Mouse (Mus musculus) C2C12 (cell line): ENCODE measurements at regions not wholly inside any gene's neighbourhood (a gene's known extent, or its start where the extent isn't known, plus 50 kb on each side); places are given as distances from the start of the nearest gene placed in this dataset.

Experiments
- H3K27me3 ChIP-seq: one replicate; pipeline ENCODE4 v1.6.1; 2011; ENCODE audit not compliant: control insufficient read depth, insufficient read depth, insufficient read length
- H3K36me3 ChIP-seq: one replicate; pipeline ENCODE4 v1.6.1; 2011; ENCODE audit not compliant: control insufficient read depth, insufficient read depth
- H3K4me3 ChIP-seq: one replicate; pipeline ENCODE4 v1.5.1; 2011; ENCODE audit warnings: mild to moderate bottlenecking, control low read depth; ENCODE audit not compliant: poor library complexity, insufficient read depth, severe bottlenecking
- H3K79me2 ChIP-seq: one replicate; pipeline ENCODE4 v1.6.1; 2011; ENCODE audit not compliant: control insufficient read depth, insufficient read depth
- H3K79me3 ChIP-seq: one replicate; pipeline ENCODE4 v1.6.1; 2011; ENCODE audit warnings: low read depth, control low read depth
- H3ac ChIP-seq: one replicate; pipeline ENCODE3; 2011; ENCODE audit warnings: low read depth; ENCODE audit not compliant: control insufficient read depth, insufficient read length
- CEBPB ChIP-seq: IDR thresholded peaks from one replicate; pipeline ENCODE4 v1.6.1; 2011; ENCODE audit warnings: low read depth, mild to moderate bottlenecking, control low read depth, moderate library complexity
- CTCF ChIP-seq: IDR thresholded peaks from one replicate; pipeline ENCODE4 v1.5.1; 2011; ENCODE audit not compliant: control insufficient read depth, insufficient read depth, insufficient read length
- FOSL1 ChIP-seq: IDR thresholded peaks from one replicate; pipeline ENCODE4 v1.8.0; 2011; ENCODE audit warnings: mild to moderate bottlenecking, low read length; ENCODE audit not compliant: poor library complexity, insufficient read depth, severe bottlenecking
- MAX ChIP-seq: IDR thresholded peaks from one replicate; pipeline ENCODE4 v1.6.1; 2011; ENCODE audit warnings: mild to moderate bottlenecking, control low read depth
- MYOD1 ChIP-seq: IDR thresholded peaks from one replicate; pipeline ENCODE4 v1.6.1; 2011; ENCODE audit warnings: low read depth; ENCODE audit not compliant: control insufficient read depth, insufficient read length
- MYOG ChIP-seq: IDR thresholded peaks from one replicate; pipeline ENCODE4 v1.6.1; 2011; ENCODE audit not compliant: control insufficient read depth, insufficient read length; ENCODE audit errors: extremely low read depth
- USF1 ChIP-seq: IDR thresholded peaks from one replicate; pipeline ENCODE4 v1.6.1; 2011; ENCODE audit warnings: low read depth, mild to moderate bottlenecking, control low read depth, moderate library complexity

DNA sequence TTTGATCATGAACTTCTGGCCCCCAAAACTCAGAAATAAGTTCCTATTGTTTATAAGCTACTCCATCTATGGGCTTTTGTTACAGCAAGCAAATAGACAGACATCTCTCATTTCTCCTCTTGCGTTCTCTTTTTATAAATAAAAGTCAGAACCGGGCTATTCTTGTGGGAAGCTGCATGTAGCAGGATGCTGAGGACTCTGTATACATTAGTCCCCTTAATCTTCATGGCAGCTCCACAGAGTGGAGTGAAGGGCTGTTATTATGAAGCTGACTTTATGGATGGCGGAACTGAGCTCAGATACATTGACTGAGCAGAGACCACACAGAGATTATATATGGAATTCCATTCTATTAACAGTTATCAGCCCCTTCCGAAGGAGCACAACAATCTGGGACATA lies 162.1 kb upstream of the Zfp637 start:
- no peaks in the 10 kb centered on the region for H3K27me3 ChIP-seq
- no peaks in the 10 kb centered on the region for H3K79me3 ChIP-seq
- no peaks in the 10 kb centered on the region for H3K36me3 ChIP-seq
- TF ChIP-seq USF1 (no peak), FOSL1 (no peak)
- no peak overlapping the region for H3K4me3 ChIP-seq
- no peaks in the 10 kb centered on the region for H3K79me2 ChIP-seq
- H3ac ChIP-seq: no peak overlapping the region

DNA sequence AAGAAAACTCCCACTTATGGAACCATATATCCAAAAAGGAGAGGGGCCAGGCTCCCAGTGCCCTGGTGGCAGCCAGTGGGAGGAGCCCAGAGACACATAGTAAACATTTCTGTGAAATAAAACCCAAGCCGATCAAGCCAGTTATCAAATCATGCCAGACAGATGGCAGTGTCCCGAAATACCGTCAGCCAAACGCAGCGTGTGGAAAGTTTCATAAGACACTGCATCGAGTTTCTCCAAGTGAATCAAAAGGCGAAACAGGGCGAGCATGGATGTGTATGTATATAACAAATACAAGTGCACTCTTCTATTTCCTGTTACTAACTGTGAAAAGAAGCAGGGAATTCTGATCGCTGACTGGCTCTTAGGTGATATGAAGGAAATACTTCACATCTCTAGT lies 154.8 kb upstream of the Zfp637 start:
- H3K79me3 ChIP-seq: no peaks in the 10 kb centered on the region
- H3K27me3 ChIP-seq: no peaks in the 10 kb centered on the region
- no peak overlapping the region for H3K4me3 ChIP-seq
- H3K79me2 ChIP-seq: no peaks in the 10 kb centered on the region
- no peaks in the 10 kb centered on the region for H3K36me3 ChIP-seq
- no peak for TF ChIP-seq FOSL1
- TF ChIP-seq CEBPB: no peak
- TF ChIP-seq USF1: no peak
- TF ChIP-seq MAX: no peak
- no peak for TF ChIP-seq MYOG
- TF ChIP-seq CTCF: no peak
- no peak for TF ChIP-seq MYOD1
- no peak overlapping the region for H3ac ChIP-seq

DNA sequence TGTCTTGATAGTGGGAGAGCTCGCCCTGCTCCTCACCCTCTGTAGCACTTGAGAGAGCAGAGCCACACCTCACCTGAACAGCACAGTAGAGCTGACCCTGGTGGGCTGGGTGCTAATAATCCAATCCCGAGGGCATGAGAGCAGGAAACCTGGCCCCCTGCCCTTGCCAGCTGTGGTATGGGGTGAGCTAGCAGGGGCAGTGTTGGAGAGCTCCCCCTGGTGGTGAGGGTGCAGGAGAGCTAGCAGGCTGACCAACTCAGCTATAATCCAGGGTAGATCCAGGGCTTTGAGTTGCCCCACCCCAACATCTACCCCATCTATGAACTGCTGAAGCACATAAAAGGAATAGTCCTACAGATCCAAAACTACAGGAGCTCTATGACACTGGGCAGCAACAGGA lies 153.9 kb upstream of the Zfp637 start:
- Histone ChIP-seq H3K4me3 (no peak overlapping the region), H3ac (no peak overlapping the region), H3K27me3 (no peaks in the 10 kb centered on the region), H3K79me3 (no peaks in the 10 kb centered on the region), H3K79me2 (no peaks in the 10 kb centered on the region), H3K36me3 (no peaks in the 10 kb centered on the region)
- no peak for TF ChIP-seq MYOD1
- peak; percentile 46 for TF ChIP-seq CTCF

GRCm38 (mm10) chr6:117688664-117689178 lies 152.3 kb upstream of the Zfp637 start:
- Histone ChIP-seq H3K79me3 (no peaks in the 10 kb centered on the region), H3K79me2 (no peaks in the 10 kb centered on the region), H3K27me3 (no peaks in the 10 kb centered on the region), H3ac (no peak overlapping the region), H3K36me3 (no peaks in the 10 kb centered on the region), H3K4me3 (no peak overlapping the region)
- no peak for TF ChIP-seq USF1

DNA sequence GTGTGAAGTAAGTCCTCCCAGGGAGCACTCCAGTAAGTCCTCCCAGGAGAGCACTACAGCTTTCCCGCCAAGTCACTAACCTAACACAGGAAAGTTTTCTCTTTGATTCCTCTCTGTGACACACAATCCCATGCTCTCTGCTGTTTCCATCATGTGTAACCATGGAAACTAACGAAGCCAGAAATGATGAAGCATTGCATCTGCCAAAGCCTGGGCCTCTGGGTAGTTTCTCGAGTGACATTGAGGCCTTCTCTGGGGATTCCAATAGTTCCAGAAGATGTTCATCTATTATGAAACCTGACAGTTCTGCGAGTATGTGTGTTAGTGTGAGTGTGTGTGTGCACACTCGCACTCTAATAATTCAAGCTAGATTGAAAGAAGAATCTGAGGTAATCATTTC lies 140.7 kb upstream of the Zfp637 start:
- Histone ChIP-seq H3K4me3 (no peak overlapping the region), H3K79me2 (no peaks in the 10 kb centered on the region), H3K27me3 (peaks cover 9% of the 10 kb centered on the region), H3K36me3 (no peaks in the 10 kb centered on the region), H3ac (no peak overlapping the region), H3K79me3 (no peaks in the 10 kb centered on the region)
- TF ChIP-seq MAX (no peak), FOSL1 (no peak), MYOD1 (no peak), CEBPB (no peak), CTCF (no peak), MYOG (no peak), USF1 (no peak)

- Histone ChIP-seq H3K27me3 (peaks cover 9% of the 10 kb centered on the region), H3K4me3 (no peak overlapping the region), H3ac (no peak overlapping the region), H3K79me3 (no peaks in the 10 kb centered on the region), H3K36me3 (no peaks in the 10 kb centered on the region), H3K79me2 (no peaks in the 10 kb centered on the region)
- no peak for TF ChIP-seq CTCF
- no peak for TF ChIP-seq MYOG
- no peak for TF ChIP-seq CEBPB
- TF ChIP-seq FOSL1: no peak
- no peak for TF ChIP-seq MYOD1
- no peak for TF ChIP-seq USF1
- no peak for TF ChIP-seq MAX
Observed at GRCm38 (mm10) chr6:117701547-117701946, 139.4 kb upstream of the Zfp637 start.
